Mouse (Mus musculus) lung, adult 18-20 months (tissue): ENCODE measurements at regions not wholly inside any gene's neighbourhood (a gene's known extent, or its start where the extent isn't known, plus 50 kb on each side); places are given as distances from the start of the nearest gene placed in this dataset.
"Not testable (repeated sequence)": the region's sequence is repeated elsewhere in the genome, so short reads cannot be mapped to it uniquely, and the experiment has no call there.

Experiments used
- DNase-seq, 2 experiments: peaks; one replicate each; pipeline ENCODE4 v3.0.0; 2022; ENCODE audit warnings: mixed read lengths in 2 of 2

DNA sequence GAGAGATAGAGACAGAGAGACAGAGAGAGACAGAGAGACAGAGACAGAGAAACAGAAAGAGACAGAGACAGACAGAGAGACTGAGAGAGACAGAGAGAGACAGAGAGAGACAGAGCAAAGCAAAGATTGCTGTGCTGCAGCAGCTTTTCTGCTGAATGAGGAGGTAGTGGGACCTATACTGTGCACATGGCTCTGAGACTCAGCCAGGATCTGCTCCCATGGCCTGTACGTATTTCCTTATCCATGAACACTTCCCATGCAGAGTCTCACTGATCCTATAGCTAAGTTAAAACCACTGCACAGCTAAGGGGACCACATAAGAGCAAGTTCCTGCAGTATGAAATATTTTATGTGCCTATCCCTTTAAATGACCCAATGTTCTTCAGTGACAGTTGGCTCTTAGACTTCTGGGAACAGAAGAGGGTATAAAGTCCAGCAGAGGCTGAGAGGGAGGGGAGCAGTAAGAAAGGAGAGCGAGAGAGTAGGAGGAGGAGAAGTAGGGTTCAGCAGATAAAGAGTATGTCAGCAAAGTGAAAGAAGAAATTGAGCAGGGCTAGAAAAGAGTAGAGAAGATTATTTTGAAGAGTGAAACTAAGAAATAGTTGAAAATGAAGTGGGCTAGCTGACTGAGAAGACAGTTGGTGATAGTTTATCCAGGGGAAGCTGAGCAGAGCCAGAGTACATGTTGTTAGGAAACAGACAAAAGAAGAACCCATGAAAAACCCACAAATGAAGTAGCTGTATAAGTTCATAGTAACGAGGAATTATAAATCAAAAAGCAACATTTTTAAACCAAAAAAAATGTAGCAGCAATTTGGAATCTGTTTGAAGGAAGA, 61.4 kb upstream of the Ptger2 start:
- DNase-seq: not testable (repeated sequence)

- DNase-seq: peak in 1 of 2 experiments; percentile 15
Observed at GRCm38 (mm10) chr14:44921786-44922185, 62.6 kb upstream of the Ptgdr start.

GRCm38 (mm10) chr14:44919389-44919788, 60.2 kb upstream of the Ptgdr start:
- no peak for DNase-seq

GRCm38 (mm10) chr14:44915627-44916026, 56.5 kb upstream of the Ptgdr start:
- DNase-seq: no peak

GRCm38 (mm10) chr14:44912740-44913139, 53.6 kb upstream of the Ptgdr start:
- no peak for DNase-seq
